Mouse (Mus musculus) thymus, postnatal 14 days (tissue): ENCODE data around the gene Gsg1.

ENCODE experiments used
- DNase-seq: peaks from one replicate; pipeline ENCODE4 v3.0.0; 2021

Gene Gsg1

DNA sequence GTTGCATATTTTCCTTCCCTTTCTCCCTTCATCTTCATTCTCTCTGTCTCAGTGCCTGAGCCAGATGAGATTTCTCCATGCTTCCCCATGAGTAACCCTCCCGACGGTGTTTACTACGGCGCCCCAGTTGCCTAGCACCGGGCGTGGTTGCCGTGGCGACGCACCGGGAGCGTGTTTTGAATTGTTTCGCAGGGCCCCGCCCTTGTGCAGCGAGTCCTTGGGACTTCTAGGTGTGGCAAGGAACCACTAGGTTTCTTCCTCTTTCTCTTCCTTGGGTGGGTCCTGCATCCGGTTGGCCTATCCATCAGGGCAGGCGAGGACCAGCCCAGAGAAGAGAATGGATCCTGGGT is 1.4 kb downstream of the Gsg1 start:
- peak; percentile 80 for DNase-seq

DNA sequence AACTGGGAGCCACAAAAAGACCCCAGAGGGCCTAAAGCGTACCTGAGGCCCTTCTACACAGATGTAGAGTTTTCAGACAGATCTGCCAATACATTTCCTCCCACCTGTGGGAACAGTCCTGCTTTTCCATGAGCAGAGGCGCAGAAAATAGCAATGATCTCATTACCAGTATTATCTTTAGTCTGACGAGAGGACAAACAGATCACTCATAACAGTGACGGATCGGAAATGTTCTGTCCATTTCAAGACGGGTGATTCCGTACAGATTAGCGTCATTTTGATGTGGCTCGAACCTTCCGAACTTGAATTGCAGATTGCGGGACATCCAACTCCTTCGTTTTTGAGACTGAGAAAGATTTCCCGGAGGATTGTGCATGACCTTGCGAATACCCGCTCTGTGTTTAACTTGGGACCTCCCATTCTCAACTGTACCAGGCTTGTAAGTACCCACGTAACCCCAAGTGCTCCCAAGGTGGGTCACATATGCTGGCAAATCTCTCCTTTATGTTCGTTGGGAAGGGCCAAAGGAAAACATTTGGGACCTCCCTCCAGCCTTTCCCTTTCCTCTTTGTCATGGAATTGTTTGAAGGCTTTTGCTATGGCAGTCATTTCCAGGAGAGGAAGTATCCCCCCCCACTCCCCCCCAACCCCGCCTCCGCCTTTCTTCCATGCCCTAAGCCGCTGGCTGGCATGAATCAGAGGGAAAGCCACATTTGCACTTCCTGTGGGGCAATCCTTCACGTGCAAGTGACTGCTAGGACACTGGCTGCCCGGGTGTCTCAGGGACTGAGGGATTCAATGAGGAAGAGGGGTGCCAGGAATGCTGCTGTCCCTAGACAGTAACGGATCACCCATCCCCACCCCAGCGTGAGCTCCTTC is 2.1 kb downstream of the Gsg1 start:
- no peak for DNase-seq

DNA sequence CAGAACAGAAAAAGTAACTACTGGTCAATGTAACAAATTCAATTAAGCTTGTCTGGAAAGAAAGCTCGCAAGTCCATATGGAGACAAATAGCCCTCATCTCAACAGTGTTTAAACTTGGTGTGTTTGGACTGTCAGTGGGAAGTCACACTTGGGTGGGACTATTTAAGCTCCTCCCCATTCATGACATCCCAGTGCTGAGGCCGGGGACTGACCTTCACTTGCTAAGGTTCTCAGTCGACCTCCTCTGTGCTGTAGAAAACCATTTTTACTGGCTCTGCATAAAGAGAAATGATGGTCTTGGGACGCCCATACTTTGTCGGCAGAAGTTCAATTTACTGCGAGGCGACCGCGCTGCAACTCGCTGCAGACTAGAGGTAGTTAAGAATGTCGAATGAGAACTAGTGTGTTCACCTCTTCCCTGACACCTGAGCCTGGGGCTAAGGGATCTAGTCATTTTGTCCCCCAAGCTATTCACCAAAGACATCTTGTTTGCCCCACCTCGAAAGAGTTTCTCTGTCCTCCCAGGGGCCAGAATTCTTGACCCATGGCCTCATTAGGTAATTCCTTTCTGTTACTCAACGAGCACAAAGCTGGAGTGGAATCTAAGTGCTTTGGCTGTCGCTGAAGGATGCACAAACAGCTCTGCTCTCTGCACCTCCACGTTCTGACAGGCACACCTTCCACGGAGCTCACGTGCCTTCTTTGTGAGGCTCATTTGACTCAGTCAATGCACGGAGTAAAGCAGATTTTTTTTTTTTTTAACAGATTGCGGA is 3.0 kb downstream of the Gsg1 start:
- DNase-seq: no peak

DNA sequence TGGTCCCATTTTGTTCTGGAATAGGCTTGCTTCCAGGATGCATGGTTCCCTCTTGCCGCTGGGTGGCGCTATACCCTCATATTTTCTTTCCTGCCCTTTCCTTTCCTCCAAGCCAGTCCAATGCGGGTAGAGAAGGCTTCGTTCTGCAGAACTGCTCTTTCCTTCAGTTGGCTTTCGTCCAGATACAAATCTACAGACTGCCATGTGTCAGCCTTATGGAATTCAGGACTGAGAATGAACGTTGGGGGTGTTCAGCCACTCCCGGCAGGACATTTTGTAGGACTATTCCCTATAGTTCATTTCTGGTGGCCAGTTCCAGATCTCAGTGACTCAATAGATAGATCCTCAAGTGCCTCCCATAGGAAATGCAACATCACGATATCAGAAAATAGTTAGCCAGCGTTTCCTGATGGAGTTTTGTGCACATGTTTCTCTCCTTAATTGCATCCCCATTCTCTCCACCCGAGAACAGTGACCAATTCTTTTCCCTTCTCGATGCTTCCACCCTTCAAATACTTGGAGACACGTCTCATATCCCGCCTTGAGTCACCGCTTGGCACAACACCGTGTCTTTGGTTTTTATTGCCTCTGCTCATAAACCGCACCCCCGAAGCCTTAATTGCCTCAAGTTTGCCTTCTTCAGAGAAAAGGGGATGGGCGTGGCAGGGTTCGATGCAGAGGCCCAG is 4.2 kb downstream of the Gsg1 start:
- peak; percentile 73 for DNase-seq

DNA sequence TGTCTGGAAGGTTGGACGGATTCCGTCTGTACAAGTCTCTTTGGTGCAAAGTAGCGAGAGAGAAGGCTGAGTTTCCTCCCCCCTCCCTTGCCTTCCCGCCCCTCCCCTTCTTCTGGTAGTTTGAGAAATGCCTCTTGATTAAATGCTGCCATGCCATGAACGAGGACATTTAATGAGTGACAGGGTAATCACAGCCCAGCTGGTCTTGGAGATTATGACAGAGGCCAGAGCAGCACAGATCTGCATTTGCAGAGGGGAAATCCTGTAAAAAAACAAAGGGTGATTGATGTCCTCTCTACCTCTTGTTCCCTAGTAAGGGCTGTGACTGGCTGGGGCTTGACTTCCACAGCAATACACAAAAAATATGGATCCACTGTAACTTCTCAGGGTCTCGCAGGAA is 6.3 kb downstream of the Gsg1 start:
- no peak for DNase-seq

DNA sequence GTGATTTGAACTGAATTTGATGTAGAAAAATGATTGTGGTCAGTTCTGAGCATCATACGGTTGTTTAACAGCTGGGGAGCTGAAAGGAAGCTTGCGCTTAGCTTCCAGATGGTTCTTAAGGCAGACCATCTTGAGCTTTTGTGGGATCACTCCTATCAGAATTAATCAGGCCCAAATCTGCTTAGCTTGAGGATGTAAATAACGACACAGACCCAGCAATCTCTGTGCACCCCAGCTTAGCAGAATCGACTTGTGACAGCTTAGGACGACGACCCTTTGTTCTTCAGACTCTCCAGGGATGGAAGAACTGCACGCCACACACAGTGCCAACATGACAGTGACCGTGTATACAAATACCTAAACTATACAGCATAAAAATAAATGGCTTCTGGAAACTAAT is 8.6 kb downstream of the Gsg1 start:
- no peak for DNase-seq

DNA sequence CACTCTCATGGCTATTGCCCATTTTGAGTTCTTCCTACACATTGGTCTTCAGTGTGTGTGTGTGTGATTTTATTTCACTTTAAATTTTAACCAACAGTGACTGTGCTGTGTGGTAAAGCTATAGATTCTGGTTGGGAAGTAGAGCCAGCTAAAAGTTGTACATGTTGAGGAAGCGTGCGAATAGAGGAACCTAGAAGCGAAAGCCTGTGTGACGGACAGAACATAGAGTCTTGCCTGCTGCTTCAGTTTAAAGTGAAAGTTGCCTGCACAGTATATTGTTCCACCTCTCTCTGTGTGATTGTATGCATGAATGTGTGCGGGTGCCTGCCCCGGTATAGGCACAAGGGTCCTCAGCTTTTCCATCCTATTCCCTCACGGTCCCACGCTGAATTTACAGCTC is 13.8 kb downstream of the Gsg1 start:
- DNase-seq: no peak

DNA sequence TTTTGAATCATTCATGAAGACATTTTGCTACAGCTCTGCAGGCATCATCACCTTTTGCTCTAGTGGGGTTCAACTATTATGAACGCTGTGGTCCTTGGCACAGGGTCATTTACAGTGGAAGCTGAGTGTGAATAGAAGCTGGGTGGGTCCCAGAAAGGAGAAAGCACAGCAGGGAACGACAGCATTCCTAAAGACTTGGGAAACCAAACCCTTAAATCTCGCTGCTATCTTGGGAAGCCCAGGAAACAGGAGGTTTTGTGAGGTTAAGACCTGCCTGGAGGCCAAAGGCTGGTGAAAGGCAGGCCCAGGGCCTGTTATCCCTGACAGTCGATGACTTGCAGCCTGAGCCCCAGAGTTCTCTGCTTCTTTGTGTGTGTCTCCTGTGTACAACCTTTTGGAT is 15.9 kb downstream of the Gsg1 start:
- no peak for DNase-seq

DNA sequence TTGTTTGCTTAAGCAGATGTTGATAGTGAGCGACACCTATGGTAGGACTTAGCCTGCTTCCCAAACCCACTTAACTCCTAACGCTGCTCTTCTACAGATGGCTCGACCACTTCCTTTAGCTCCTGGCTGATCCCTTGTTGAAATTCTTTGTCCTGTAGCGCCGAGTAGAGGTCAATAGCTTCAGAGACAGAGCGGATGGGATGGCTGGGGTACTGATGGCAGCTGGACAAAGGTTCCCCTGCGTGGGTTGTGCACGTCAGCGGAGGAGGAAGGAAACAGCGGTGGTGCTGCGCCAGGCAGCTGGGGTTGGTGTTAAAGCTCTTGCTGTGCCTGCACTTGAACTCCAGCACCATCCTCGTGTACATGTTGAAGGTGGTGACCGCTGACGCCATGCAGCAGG is 16.8 kb downstream of the Gsg1 start:
- peak; percentile 54 for DNase-seq

DNA sequence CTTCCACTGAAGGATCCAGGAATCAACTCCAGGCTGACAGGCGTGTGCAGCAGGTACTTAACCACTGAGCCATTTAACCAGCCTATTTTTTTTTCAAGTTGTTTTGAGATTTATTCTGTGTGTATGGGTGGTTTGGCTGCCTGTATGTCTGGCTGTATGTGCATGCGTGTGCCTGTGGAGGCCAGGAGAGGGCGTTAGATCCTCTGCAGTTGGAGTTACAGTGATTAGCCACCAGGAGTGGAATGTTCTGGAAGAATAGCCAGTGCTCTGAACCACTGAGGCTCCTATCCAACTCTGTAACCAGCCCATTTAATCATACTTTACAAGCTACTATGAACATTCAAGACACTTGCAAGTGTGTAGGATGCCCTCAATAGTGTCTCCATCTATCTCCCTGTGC is 17.6 kb downstream of the Gsg1 start:
- no peak for DNase-seq

DNA sequence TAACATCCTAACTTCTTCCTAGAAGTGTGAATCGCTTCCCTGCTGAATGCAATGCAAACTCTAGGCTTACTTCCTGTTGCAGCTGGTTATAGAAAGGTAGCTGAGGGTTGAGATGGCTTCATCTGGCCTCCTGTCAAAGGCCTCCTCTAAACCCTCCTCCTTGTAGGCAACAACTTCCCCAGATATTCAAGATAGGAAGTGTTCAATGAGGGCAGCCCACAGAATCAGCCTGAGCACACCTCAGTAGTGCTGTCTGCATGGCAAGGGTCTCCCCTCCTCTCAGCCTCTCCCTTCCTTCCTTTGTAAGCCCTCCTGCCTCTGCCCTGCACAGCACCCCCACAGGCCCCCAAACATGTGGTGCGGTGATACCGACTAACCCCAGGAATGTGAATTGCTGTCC is 18.4 kb downstream of the Gsg1 start:
- peak; percentile 35 for DNase-seq

DNA sequence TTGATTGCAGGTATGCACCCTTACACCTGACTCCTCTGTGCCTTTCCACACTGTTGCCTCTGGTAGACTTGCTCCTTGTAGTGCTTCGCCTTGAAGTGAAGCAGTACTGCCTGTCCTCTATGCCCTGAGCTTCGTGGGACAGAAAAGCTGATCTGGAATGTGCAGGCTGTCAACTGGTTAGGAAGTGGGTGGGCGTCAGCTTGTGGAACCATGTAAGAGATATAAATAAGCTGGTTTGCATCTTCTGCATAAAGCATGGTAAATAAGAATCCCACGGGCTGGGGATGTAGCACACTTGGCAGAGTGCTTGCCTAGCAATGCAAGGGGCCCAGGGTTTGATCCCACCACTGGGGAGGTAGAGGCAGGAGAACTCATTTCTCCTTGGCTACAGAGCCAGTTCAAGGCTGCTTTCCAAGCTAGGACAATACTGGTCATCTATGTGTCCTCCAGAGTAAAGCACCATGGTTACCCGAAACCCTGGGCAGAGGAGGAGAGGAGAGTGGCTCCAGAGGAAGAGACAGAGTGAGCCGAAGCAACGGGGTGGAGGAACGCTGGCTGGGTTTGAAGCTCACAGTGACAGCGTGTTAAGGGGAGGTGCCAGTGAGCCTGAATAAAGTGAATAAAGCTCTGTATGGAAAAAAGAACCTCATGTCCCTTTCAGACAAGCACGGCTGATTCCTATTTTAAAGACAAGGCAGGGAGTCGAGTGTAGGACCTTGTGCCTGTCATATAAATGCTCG is 21.5 kb downstream of the Gsg1 start:
- no peak for DNase-seq

DNA sequence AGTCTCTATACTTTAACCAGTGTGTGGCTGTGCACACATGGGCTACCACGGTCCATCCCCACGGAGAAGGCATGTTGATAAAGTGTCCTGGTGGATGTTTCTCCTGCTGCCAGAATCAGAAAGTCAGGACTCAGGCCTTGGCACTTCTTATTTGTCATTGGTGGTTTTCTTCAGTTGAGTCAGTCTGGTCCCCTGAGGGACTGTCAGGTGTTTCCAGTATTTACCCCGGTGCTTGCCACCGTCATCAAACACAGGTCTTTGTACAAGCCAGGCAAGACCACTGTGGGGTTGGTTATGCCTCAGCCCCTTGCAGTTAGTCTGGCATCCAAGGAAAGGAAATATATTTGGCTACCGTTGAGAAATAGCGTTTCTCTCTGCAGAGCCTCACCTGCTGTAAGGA is 23.6 kb downstream of the Gsg1 start:
- DNase-seq: no peak

DNA sequence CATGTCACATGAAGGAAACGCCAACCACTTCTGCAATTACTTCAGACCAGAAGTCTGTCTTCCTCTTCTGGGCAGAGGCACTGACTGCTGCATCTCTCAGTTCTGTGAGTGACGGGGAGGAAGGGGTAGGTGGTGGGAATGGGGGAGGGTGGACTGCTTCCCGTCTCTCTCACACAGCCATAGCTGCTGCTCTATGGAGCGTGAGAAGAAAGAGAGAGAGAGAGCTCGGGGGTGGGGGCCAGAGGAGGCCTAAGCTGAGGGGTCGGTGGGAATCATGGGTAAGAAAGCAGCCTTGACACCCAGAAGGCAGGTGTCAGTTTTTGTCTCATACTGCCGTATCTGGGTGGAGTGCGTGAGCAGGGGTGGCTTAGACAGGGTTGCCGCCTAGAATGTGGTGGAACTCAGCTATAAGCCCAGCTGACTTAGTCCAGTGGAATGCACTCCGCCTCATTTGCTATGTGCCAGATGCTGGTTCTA is 25.6 kb downstream of the Gsg1 start:
- peak; percentile 49 for DNase-seq

DNA sequence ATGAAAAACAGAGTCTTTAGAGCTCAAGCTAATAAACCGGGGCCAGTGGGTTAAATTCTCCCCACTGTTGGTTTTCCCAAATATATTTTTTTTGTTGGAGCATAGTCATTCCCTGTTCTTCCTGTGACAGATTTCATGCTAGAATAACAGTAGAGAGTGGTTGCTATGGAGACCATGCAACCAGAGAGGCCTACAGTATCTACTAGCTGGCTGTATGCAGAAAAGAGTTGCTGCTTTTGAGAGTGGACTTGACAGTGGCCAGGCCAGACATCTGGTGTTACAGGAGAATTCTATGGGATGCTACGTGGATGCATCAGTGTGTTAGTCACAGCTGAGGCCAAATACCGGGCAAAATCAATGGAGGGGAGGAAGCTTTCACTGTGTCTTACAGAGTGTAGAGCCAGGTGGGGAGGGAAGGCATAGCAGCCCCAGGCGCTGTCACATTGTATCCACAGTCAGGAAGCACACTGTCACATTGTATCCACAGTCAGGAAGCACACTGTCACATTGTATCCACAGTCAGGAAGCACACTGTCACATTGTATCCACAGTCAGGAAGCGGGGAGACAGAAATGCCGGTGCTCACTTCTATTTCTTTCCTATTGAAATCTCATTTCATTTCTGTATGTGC is 30.2 kb downstream of the Gsg1 start:
- DNase-seq: no peak

DNA sequence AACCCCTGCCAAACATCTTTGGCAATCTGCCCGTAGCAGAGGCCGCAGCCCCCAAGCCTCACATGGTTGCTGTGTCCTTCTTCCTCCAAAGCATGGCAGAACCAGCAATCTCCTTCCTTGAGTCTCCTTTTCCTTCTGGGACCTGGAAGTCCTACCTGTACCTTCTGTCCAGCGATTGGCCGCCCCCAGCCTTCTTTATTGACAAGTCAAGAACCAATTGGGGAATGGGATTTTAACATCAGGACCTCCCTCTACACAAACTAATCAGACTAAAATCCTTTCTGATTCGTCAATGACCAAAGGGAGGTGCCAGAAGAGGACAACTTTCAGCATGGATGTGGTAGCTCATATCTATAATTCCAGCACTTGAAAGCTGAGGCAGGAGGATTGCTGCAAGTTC is 34.2 kb downstream of the Gsg1 start:
- no peak for DNase-seq

DNA sequence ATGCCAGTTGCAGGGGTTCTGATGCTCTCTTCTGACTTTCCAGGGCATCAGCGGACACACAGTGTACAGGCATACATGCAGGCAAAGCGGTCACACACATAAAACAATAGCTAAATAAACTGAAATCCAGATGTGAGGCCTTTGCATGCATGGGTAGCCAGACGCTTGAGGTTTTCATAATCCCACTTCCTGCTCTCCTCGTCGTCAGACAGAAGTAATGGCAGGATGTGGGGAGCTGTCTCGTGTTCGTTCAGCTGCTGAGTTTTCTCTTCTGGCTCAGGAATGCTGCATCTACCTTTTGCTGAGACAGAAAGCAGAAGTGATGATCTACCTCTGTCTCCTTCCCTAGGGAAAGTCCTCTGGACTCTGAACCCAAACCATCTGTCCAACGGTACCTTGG is 35.8 kb downstream of the Gsg1 start:
- peak; percentile 68 for DNase-seq

DNA sequence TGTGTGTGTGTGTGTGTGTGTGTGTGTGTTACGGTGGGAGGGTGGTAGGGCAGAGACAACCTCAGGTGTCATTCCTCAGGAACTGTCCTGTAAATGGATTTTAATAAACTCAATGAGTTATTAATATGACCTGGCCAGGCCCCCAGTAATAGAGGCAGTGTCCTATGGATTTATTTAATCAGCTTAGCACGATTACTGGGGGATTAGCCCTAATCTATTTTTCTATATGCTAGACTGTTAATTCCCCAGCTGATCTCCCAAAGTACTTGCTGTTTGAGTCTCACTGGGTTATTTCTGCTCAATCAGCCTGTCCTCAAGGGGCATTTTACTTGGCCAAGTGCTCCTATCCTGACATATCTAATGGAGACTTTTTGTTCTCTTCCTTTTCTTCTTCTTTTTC is 41.5 kb downstream of the Gsg1 start:
- DNase-seq: no peak

DNA sequence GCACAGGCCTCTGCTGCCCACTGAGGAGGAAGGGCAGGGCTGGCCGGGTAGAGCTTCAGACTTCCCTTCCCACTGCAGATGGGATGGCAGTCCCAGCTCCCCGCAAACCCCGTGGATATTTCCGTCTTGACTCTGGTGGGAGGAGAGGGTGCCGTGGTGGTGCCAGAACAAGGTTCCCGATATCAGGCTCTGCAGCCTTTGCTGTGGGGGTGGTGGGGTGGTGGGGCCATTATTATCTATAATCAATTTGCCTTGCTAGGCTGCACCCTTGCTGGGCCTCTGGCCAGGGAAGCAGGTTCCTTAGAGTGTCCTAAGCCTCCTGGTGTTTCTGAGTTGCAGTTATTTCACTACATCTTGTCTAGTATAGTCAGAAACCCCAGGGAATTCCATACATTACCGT is 43.0 kb downstream of the Gsg1 start:
- DNase-seq: no peak

DNA sequence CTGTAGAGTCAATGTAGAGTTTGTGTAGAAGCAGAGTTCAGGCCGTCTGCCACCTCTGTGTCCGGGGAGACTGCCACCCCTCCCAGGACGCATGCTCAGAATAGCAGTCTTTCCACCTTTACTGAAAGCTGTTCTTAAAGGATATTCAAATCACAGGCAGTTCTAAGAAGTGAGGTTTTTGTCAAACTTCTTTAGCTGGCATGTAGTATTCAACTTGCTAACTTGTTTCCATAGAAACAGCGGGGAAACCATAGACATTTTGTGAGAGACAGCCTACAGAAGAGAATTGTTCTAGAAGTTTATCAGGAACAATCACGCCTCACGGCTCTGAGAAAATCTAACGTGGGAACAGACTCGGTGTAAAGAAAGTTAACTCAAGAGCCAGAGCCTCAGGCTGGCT is 47.2 kb downstream of the Gsg1 start:
- no peak for DNase-seq

DNA sequence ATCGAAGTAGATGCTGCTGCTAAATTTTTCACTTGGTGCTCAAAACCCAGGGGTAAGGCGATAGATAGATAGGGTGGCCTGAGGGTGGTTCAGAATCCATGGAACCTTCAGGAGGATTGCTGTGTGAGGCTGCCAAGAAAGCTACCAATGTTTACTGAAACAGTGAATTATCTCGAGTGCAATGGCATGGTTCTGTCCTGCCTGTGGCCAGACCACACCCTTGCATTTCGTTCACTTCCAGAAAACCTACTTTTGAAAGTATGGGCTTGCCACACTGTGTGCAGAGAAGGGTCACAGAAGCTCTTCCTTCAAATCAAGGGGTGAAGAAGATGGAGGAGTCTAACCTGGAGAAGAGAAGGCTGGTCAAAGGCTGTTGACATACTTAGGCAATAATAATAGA is 48.3 kb downstream of the Gsg1 start:
- no peak for DNase-seq

DNA sequence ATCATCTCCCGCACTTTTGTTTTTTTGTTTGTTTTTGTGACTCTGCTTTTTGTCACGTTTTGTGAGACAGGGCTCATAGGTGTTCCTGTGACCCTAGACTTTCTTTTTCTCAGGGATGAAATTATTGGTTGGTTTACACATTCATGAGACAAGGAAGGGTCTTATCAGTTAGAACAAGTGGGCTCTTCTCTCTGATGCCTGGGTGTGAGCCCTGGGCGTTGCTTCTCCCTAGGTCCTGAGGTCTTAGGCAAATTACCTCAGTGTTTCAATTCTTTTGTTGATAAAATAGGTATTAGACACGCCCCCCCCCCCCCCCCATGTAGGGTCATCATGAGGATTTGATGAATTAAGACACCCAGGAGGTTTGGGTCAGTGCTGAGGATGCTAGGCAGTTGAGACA is 49.3 kb downstream of the Gsg1 start:
- DNase-seq: no peak

DNA sequence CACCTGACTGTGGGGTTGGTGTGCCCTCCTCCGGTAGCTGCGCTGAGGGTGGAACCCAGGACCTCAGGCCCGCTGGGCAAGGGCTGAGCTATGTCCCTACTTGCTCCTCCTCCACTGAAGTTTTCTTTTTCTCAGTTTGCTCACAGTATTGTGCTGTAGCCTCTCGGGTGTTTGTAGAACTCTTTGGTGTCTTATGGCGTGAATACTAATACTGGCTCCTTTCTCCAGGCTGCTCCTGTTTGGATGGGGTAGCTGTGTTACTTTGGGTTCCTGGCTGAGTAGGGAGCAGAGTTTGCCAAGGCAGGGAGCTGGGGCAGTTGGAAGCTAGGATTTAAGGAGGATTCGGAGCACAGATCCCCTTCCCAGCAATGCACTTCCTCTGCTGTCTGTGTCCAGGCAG is 50.4 kb downstream of the Gsg1 start:
- no peak for DNase-seq
